Mouse (Mus musculus) MEL (cell line): ENCODE results near the gene Fcrl6. TPM values are rescaled to one million over a fixed set of nuclear protein-coding genes. Genes with fewer than 3 reads are reported as not detected.

Source experiments
- DNase-seq: peaks from one replicate; pipeline ENCODE4 v3.0.0; 2011; ENCODE audit warnings: low read depth, low spot score
- H3K27ac ChIP-seq: 2 replicates; pipeline ENCODE4 v1.5.1; 2012; ENCODE audit warnings: low read depth, mild to moderate bottlenecking, control low read depth, low read length, moderate library complexity; ENCODE audit not compliant: control insufficient read depth
- H3K27me3 ChIP-seq, 2 experiments: fragments of 150-350 bp in 1 of 2; sonication (generic) in 1 of 2; 2 replicates each; pipeline ENCODE4 v1.6.1; 2012; ENCODE audit warnings: low read length in 2 of 2, mild to moderate bottlenecking in 2 of 2, improper control_type of control experiment in 1 of 2, moderate library complexity in 1 of 2; ENCODE audit not compliant: insufficient read depth in 2 of 2, control insufficient read depth in 1 of 2
- H3K36me3 ChIP-seq, 2 experiments: 2 replicates each; pipeline ENCODE4 v1.6.1; 2012 to 2014; ENCODE audit warnings: low read length in 2 of 2, improper control_type of control experiment in 1 of 2, inconsistent platforms in 1 of 2, mild to moderate bottlenecking in 1 of 2; ENCODE audit not compliant: insufficient read depth in 2 of 2, control insufficient read depth in 1 of 2
- H3K4me1 ChIP-seq, 2 experiments: fragments of 150-350 bp in 1 of 2; sonication (generic) in 1 of 2; 2 replicates each; pipeline ENCODE4 v1.6.1; 2012; ENCODE audit warnings: low read length in 2 of 2, improper control_type of control experiment in 1 of 2, mild to moderate bottlenecking in 1 of 2; ENCODE audit not compliant: insufficient read depth in 2 of 2, control insufficient read depth in 1 of 2
- H3K4me3 ChIP-seq, 2 experiments: fragments of 150-350 bp in 1 of 2; sonication (generic) in 1 of 2; 2 replicates each; pipeline ENCODE4 v1.5.1; 2012; ENCODE audit warnings: low read depth in 2 of 2, low read length in 2 of 2, mild to moderate bottlenecking in 2 of 2, moderate library complexity in 2 of 2, control low read depth in 1 of 2, improper control_type of control experiment in 1 of 2; ENCODE audit not compliant: control insufficient read depth in 1 of 2, insufficient read depth in 1 of 2
- H3K79me2 ChIP-seq: 2 replicates; pipeline ENCODE4 v1.6.1; 2012; ENCODE audit warnings: mild to moderate bottlenecking, low read length, moderate library complexity; ENCODE audit not compliant: control insufficient read depth, poor library complexity, insufficient read depth
- H3K9ac ChIP-seq: 2 replicates; pipeline ENCODE4 v1.6.1; 2012; ENCODE audit warnings: low read depth, mild to moderate bottlenecking, control low read depth, low read length, moderate library complexity; ENCODE audit not compliant: control insufficient read depth, poor library complexity, severe bottlenecking
- H3K9me3 ChIP-seq: fragments of 150-350 bp; sonication (generic); replicated peaks from 2 replicates; pipeline ENCODE4 v1.6.1; 2012; ENCODE audit warnings: mild to moderate bottlenecking, low read length, improper control_type of control experiment, moderate library complexity; ENCODE audit not compliant: insufficient read depth
- CTCF ChIP-seq, 3 experiments: IDR thresholded peaks in 2 of 3; conservative IDR thresholded peaks in 1 of 3; 2 replicates each; pipeline ENCODE4 v1.5.1; 2011 to 2012; ENCODE audit warnings: low read length in 3 of 3, low read depth in 2 of 3, mild to moderate bottlenecking in 2 of 3, improper control_type of control experiment in 1 of 3, inconsistent platforms in 1 of 3, mixed read lengths in 1 of 3, moderate library complexity in 1 of 3; ENCODE audit not compliant: control insufficient read depth in 1 of 3, insufficient read depth in 1 of 3, poor library complexity in 1 of 3, severe bottlenecking in 1 of 3
- E2F4 ChIP-seq: IDR thresholded peaks from 2 replicates; pipeline ENCODE4 v1.6.1; 2011; ENCODE audit warnings: low read depth, low read length, improper control_type of control experiment, borderline replicate concordance
- ELF1 ChIP-seq: IDR thresholded peaks from 2 replicates; pipeline ENCODE4 v1.6.1; 2014; ENCODE audit warnings: low read depth, mild to moderate bottlenecking, inconsistent platforms, low read length, improper control_type of control experiment, moderate library complexity
- JUND ChIP-seq: IDR thresholded peaks from 2 replicates; pipeline ENCODE4 v1.6.1; 2011; ENCODE audit warnings: low read depth, mild to moderate bottlenecking, improper control_type of control experiment, low read length
- MAFK ChIP-seq: IDR thresholded peaks from 2 replicates; pipeline ENCODE4 v1.6.1; 2011; ENCODE audit warnings: low read depth, mild to moderate bottlenecking, low read length, improper control_type of control experiment, borderline replicate concordance
- NELFE ChIP-seq: IDR thresholded peaks from 2 replicates; pipeline ENCODE4 v1.6.1; 2011; ENCODE audit warnings: low read depth, low read length, improper control_type of control experiment
- NRF1 ChIP-seq: IDR thresholded peaks from 2 replicates; pipeline ENCODE4 v1.6.1; 2014; ENCODE audit warnings: low read depth, mild to moderate bottlenecking, inconsistent platforms, low read length, improper control_type of control experiment, moderate library complexity; ENCODE audit not compliant: poor library complexity, insufficient read depth, severe bottlenecking
- POLR2A ChIP-seq, 2 experiments: IDR thresholded peaks; 2 replicates each; pipeline ENCODE4 v1.6.1; 2011 to 2012; ENCODE audit warnings: low read length in 2 of 2, mild to moderate bottlenecking in 2 of 2, control low read depth in 1 of 2, improper control_type of control experiment in 1 of 2, low read depth in 1 of 2, moderate library complexity in 1 of 2; ENCODE audit not compliant: control insufficient read depth in 1 of 2, insufficient read depth in 1 of 2, poor library complexity in 1 of 2
- POLR2AphosphoS5 ChIP-seq: IDR thresholded peaks from 2 replicates; pipeline ENCODE4 v1.6.1; 2012; ENCODE audit warnings: low read depth, borderline replicate concordance, mild to moderate bottlenecking, inconsistent platforms, low read length, moderate library complexity, mixed read lengths
- RAD21 ChIP-seq: IDR thresholded peaks from 2 replicates; pipeline ENCODE4 v1.6.1; 2011; ENCODE audit warnings: mild to moderate bottlenecking, low read depth, low read length, improper control_type of control experiment
- SMC3 ChIP-seq: IDR thresholded peaks from 2 replicates; pipeline ENCODE4 v1.6.1; 2011; ENCODE audit warnings: low read depth, low read length, improper control_type of control experiment
- TAL1 ChIP-seq: IDR thresholded peaks from 2 replicates; pipeline ENCODE4 v1.6.1; 2012; ENCODE audit warnings: mild to moderate bottlenecking, inconsistent platforms, low read length, moderate library complexity, mixed read lengths
- USF2 ChIP-seq, 2 experiments: IDR thresholded peaks; 2 replicates each; pipeline ENCODE4 v1.6.1; 2011 to 2012; ENCODE audit warnings: improper control_type of control experiment in 2 of 2, low read length in 2 of 2, borderline replicate concordance in 1 of 2, inconsistent platforms in 1 of 2, low read depth in 1 of 2, mild to moderate bottlenecking in 1 of 2; ENCODE audit not compliant: insufficient read depth in 1 of 2
- ZC3H11A ChIP-seq: IDR thresholded peaks from 2 replicates; pipeline ENCODE4 v1.6.1; 2012; ENCODE audit warnings: low read depth, mild to moderate bottlenecking, inconsistent platforms, low read length, improper control_type of control experiment
- ZNF384 ChIP-seq: IDR thresholded peaks from 2 replicates; pipeline ENCODE4 v1.6.1; 2012; ENCODE audit warnings: low read depth, mild to moderate bottlenecking, inconsistent platforms, low read length, improper control_type of control experiment
- polyA plus RNA-seq, 2 experiments: library from polyadenylated mRNA; stranded (reverse) in 1 of 2; unstranded in 1 of 2; fragments of >175 nt in 1 of 2; fragments of >200 nt in 1 of 2; gene quantifications; 2 replicates each; pipeline versions ENCODE4 v1.2.1 to v1.2.4; 2012; ENCODE audit warnings: low replicate concordance in 2 of 2, low read depth in 1 of 2; ENCODE audit not compliant: insufficient read length in 2 of 2, insufficient read depth in 1 of 2, missing spikeins in 1 of 2
- total RNA-seq: library from RNA; depleted of rRNA; stranded (reverse); fragments of 300-350 nt; gene quantifications from 2 replicates; pipeline ENCODE4 v1.2.3, GENCODE M21; 2012

The Fcrl6 gene
- total and polyA plus RNA-seq, 3 experiments = not detected

DNA sequence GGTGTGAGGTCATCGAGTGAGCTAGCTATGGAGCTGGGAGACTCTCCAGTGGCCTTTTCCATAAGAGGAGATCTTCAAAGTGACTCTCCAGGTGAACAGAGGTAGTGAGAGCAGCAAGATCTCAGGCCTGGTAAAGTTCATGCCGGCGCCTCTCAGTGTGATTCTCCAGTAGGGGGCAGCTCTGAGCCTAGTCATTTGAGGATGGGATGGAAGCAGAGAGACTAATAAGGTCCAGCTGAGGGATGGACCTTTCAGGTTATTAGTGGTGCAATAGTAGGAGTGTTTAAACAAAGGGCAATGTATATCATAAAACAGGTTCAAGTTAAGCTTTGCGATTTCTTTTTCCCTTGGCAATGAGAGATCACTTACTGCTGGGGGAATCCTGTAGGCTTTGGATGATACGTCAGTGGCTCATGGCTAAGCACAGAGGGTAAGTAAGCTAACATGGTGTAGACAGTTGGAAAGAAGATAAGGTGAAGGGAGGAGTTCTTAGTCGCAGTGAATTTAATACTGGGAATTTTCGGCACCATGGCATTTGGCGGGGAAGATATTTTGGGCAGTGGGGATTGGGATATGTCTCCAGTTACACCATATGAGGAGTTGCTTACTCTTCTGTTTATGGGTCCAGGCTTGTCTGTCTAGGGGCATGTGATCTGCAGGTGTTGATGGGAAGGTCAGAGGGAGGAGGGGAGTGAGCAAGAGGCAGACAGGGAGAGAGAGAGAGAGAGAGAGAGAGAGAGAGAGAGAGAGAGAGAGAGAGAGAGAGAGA lies 48.4 kb upstream of the Fcrl6 start:
- DNase-seq = peak; percentile 19
- no peak overlapping the region for H3K9ac ChIP-seq
- no peaks in the 10 kb centered on the region; a peak in 2 of 4 replicates for H3K27me3 ChIP-seq
- no peak overlapping the region for H3K4me3 ChIP-seq
- H3K27ac ChIP-seq = no peak overlapping the region
- peak; percentile 40 for TF ChIP-seq ZC3H11A
- TF ChIP-seq CTCF (IDR thresholded peaks at IDR 0.05 in 2 of 3, conservative IDR thresholded peaks at IDR 0.05 in 1 of 3; ENCODE audit: control insufficient read depth in 1 of 3, insufficient read depth in 1 of 3, low read depth in 2 of 3, low read length in 3 of 3, poor library complexity in 1 of 3, severe bottlenecking in 1 of 3) = peak; percentile 38 to 75 (median 63); a peak in 5 of 6 replicates
- no peak for TF ChIP-seq POLR2A (IDR thresholded peaks at IDR 0.05; ENCODE audit: control insufficient read depth in 1 of 2, insufficient read depth in 1 of 2, low read depth in 1 of 2, low read length in 2 of 2, poor library complexity in 1 of 2)
- peak; percentile 63 for TF ChIP-seq SMC3
- TF ChIP-seq ELF1 = no peak
- TF ChIP-seq RAD21 = peak; percentile 36
- H3K79me2 ChIP-seq = no peaks in the 10 kb centered on the region
- no peaks in the 10 kb centered on the region for H3K36me3 ChIP-seq
- H3K9me3 ChIP-seq = no peaks in the 10 kb centered on the region
- no peaks in the 10 kb centered on the region for H3K4me1 ChIP-seq

DNA sequence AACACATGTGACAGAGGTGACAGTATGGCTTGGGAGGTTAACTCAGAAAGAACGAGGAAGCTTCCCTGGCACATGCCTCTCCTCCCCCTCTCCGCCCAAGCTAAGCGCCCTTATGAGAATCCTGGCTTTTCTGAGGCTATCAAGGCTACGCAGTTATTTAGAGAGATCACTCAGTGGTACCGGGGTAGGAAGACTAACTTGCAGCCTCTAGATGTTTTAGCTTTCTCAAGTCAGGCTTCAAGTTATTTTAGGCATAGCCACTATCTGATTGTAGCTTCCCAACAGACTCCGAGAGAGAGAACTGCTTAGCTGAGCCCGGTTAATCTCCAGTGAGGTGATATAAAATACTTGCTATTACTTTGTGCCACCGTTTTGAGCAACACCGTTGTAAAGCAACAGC lies 47.0 kb upstream of the Fcrl6 start:
- no peak overlapping the region for H3K27ac ChIP-seq
- no peaks in the 10 kb centered on the region for H3K9me3 ChIP-seq
- H3K79me2 ChIP-seq = no peaks in the 10 kb centered on the region
- DNase-seq = no peak
- TF ChIP-seq POLR2AphosphoS5 (no peak), JUND (no peak), NRF1 (no peak), MAFK (no peak), E2F4 (no peak), NELFE (no peak), TAL1 (no peak), SMC3 (no peak), RAD21 (no peak), ZNF384 (no peak), USF2 (IDR thresholded peaks at IDR 0.05; ENCODE audit: borderline replicate concordance in 1 of 2, insufficient read depth in 1 of 2, low read depth in 1 of 2, low read length in 2 of 2) (no peak), CTCF (IDR thresholded peaks at IDR 0.05 in 2 of 3, conservative IDR thresholded peaks at IDR 0.05 in 1 of 3; ENCODE audit: control insufficient read depth in 1 of 3, insufficient read depth in 1 of 3, low read depth in 2 of 3, low read length in 3 of 3, poor library complexity in 1 of 3, severe bottlenecking in 1 of 3) (no peak), ELF1 (no peak)
- H3K4me3 ChIP-seq = no peak overlapping the region
- no peaks in the 10 kb centered on the region for H3K36me3 ChIP-seq
- H3K27me3 ChIP-seq = no peaks in the 10 kb centered on the region; a peak in 2 of 4 replicates
- no peaks in the 10 kb centered on the region for H3K4me1 ChIP-seq
- H3K9ac ChIP-seq = no peak overlapping the region
